Mouse (Mus musculus) left cerebral cortex, adult 11 months (tissue): ENCODE measurements at regions not wholly inside any gene's neighbourhood (a gene's known extent, or its start where the extent isn't known, plus 50 kb on each side); places are given as distances from the start of the nearest gene placed in this dataset.

Experiments
- DNase-seq: peaks from one replicate; pipeline ENCODE4 v3.0.0; 2022; ENCODE audit warnings: low spot score

DNA sequence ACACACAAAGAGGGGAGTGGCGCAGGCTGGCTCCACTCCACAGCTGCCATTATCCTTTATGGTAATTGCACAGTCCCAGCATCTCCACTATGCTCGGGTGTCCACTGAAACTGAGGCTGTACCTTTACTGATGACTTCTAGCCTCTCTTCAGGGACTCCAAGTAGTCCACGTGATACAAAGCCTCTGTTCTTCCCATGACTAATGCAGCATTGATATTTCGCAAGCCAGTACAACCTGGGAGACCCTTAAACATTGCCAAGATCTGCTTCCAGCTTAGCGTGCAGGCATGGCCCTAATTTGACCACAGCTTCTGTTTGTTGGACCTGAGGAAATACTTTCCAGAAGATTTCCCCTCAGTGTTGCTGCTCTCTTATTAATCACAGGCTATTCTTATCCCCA lies 215.8 kb downstream of the Galc start:
- DNase-seq, result no peak

DNA sequence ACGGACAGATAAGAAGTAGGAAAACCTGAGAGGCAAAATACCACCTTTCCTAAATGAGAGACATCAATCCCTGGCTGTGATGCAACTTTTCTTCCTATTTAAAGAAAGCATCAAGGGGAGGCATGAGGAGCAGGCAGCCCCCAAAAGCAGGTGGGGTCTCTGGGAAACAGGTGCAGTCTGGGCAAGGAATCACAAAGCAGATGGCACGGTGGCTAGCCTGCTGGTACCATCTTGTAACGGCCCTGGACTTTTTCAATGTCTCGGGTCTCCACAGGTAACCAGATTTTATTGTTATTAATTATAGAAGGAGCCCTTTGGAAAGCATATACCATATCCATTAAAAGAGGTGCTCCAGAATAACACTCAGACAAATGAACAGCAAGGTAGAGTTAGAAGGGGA lies 219.6 kb downstream of the Galc start:
- no peak for DNase-seq

DNA sequence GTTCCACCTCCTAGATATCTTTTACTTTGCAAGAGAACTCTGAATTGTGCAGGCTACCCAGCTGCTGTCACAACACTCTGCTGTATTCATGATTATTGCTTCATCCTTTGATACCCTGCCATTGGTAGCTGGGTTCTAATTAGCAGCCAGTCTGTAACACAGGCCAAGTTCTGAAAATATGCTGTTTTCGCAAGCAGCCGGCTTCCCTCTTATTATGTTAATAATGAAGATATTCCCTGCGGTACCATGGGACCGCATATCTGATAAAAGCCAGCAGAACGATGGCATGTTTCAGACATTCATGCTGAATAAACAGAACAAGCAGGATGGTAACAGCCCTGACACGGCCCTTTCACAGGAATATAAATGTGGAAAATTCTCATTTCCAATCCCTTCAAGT lies 235.6 kb downstream of the Galc start:
- DNase-seq, result no peak

DNA sequence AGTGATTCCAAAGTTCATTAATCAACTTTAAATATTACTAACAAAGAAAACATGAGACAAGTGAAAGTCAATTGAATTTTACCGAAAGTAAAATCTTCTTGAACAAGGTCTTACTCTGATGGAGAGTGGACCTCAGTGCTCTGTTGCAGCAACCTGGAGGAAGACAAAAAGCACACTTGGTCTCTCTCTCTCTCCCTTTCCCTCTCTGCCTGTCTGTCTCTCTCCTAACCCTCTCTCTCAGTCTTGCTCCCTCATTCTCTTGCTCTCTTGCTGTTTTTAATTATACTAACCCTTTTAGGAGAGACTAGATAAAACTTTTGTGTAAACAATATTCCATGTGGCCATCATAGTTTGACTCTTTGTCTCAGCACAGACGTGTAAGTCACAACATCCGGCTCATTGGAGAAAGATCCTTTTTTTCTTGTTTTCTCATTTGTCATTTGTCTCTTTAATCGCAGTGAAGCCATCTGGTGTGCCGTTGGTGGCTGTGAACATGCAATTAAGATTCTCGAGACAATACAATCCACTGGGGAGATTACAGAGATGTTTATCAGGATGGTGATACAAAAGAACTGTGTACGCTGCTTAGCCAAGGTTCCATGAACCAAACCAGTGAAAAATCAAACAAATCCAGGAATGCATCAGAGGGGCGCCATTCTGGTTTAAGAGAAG lies 244.5 kb downstream of the Galc start:
- DNase-seq, result no peak

DNA sequence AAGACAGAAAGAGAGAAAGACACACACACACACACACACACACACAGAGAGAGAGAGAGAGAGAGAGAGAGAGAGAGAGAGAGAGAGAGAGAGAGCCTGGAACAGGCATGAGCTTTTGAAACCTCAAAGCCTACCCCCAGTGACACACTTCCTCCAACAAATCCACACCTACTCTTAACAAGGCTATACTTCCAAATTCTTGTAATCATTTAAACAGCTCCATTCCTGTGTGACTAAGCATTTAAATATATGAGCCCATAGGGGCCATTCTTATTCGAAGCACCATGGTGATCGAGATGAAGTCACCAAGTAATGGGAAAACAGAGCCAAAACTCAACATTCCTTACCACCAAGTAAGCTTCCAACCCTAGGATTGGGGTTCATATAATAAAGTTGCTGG lies 250.1 kb downstream of the Galc start:
- no peak for DNase-seq

DNA sequence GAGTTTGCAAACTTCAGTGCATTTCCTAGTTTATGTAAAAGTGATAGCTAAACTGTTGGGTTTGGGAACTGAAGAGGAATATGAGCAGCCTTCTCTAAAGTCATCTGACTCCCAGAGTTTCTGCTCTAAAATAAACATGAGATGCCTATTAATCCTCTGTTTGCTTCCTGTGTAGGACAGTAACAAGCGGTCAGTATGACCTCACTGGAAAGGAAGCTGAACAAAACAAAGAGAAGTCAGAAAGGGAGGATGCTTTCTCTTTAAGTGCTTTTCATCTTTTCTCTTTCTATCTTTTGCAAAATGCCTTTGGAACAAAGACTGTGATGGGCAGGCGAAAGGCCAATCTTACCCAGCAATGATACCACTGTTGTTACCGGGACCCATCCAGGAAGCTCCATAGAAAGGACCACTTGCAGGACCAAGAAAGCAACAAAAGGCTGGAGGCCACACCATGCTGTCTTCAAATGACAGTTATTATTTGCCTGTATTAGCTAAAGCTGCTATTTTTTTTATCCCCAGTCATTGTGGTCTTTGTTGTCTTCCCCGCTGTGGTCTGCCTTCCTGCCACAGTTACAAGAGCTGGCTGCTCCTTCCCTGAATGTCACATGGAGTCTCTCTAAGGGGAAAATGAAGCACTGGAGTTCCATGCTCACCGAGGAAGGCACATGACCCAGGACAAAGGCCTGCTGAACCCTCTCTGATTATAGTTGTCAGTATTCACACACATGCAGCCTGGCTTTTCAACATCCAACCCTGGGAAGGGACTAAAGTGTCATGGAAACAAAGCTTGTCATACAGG lies 253.4 kb downstream of the Galc start:
- no peak for DNase-seq

DNA sequence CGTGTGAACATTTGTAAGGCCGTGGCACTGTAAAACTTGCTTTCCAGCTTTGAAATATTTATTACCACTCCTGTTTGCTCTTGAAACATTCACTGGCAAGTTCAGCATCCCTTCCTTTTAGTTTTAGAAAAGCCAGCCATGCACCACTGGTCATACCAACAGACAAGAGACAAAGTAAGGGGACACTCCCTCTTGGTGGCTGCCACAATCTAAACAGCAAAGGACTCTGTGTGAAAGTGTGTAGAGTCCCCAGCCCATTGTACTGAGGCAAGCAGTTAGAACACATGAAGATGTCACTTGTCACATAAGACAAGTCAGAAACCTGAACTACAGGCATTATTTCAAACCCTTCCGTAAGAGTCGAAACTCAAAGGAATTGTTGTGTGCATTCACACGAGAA lies 257.0 kb downstream of the Galc start:
- no peak for DNase-seq

DNA sequence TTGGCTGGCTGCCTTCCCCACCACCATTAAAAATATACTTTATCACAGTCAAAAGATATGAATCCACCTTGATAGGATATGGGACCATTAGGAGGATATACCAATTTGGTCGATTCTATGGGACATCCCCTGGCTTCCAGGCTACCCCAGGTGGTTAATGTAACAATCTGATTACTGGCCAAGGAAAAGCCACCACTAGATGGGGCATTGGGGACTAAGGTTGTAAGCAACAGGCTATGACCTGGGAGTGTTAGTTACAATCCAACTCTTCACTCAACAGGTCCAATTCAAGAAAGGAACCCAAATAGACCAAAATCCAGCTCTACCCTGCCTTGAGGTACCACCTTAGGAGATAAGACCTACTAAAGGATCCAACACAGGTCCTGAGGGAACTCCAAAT lies 264.4 kb downstream of the Galc start:
- no peak for DNase-seq

DNA sequence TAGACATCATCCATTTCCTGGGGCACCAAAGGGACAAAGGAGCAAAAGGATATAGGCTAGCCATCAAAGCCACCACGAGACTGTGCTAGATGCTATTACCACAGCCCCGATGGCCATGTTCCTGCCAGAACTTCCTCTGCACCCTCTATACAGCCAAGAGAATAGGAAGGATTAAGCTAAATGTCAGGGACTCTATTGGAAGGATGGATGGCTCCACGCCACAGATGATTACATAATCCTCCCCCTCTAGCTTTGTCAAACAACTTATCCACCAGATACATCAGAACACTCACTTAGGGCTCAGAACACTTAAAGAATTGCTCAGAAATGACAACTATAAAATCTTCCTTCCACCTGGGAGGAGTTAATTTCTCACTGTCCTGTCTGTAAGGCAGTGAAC lies 265.3 kb downstream of the Galc start:
- DNase-seq, result no peak

DNA sequence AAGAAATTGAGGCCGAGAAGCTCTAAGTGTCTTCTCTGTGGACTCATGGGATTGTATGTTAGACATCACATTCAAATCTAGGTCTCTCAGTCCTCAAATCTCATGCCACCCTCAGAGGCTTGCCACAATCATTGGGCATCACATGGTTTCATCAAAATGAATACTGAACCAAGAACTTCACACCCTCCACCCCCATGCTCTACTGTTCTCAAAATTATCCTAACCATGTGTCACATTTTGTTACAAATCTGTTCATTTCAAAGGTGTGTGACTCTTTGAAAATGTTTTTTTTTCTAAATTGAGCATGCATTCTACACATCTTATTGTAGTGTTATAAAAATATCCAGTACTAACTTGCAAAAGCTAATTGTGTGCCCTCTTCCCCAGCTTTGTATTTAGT lies 275.9 kb downstream of the Galc start:
- peak; percentile 17 for DNase-seq

DNA sequence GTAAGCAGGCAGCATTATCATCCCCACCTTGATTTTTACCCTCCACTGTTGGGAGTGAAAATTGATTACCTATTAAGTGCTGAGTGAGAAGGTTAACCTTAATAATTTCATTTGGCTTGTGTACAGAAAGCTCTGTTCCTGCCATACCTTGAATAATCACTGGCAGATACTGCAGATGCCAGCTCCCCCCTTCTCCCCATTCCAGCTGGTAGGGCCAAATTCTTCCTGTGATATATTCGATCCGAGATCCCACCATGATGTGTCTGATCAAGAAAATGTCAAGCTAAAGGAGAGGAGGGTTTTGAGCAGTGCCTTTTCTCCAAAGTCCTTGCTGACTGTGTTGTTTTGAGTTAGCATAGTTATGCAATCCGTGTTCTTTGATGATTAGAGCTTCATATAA lies 280.6 kb downstream of the Galc start:
- no peak for DNase-seq

DNA sequence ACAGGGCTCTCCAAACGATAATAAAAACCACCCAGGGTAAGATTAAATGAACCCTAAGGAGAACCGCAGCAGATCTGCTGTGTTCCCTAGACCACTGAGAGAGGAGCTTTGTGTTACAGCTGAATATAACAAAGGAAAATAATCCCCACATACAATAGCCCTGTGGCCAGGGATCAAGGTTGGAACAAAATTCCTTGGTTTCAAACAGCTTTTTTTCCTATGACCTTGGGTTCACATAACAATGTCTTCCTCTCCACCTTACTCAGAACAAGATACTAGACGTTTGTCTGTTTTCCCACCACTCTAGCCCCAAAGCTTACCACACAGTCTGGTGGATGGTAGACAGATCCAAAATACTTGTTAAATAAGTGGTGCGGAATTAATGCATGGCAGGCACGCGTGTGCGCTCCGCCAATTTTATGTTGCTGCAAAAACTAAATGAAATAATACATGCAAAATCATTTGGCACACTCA lies 281.0 kb downstream of the Galc start:
- no peak for DNase-seq

DNA sequence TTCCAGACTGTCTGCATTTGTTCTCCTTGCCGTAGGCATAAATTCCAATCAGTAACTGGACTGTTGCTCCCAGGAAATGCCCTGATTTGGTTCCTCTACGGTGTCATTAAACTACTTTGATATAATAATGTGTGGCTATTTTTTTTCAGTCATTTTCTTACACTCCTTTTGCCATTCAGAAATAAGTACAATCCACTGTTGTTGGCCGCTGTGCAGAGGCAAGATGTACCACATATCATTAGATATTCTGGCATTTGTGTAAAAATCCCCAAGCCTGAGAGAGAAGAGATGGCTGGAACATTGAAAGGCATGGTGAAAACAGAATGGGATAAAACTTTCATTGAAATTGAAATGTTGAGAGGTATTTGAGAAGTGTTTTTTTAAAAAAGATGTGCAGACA lies 281.6 kb downstream of the Galc start:
- DNase-seq, result no peak

DNA sequence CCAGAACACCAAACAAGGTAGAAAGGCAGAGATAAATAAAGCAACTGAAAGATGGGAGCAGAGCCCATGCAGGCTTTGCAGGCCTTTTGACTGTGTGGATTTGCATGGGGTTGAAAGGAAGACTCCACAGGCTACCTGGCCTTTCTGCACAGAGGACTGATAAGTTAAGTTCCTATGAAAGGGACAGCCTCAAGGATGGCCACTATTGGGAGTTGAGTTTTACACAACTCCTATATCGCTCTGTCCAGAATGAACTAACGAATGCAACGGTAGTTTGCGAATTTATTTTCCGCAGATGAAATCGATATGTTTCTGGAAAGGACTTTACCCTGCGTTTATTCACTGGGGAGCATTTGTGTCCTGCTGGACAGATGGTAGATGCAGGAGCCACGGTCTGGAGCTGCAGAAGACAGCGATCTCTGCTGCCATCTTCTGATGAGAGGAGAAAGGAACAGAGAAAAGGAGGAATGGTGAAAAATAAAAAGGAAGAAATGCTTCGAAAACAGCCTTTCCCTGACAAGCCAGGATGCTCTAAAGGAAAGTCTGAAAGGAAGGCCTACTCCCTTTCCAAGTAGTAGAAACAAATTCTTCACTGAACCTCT lies 285.2 kb downstream of the Galc start:
- peak; percentile 23 for DNase-seq

DNA sequence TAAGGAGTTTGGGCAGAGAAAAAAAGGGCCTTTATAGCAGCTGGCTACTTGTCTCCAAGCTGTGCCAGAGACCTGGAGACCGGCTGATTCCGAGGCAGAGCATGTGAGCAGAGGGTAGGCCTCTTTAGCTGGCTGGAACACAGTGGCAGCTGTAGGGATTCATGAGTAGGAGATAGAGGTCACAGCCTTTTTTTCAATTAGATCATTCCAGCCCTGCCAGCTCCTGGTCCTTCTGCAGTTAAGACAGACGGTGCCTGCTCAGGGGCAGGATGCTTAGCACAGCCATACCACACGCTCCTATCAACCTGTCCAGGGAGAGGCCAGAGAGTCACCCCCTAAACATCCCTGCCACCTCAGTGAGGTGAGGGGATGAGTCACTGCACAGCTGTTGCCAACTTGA lies 302.1 kb downstream of the Galc start:
- DNase-seq, result no peak

DNA sequence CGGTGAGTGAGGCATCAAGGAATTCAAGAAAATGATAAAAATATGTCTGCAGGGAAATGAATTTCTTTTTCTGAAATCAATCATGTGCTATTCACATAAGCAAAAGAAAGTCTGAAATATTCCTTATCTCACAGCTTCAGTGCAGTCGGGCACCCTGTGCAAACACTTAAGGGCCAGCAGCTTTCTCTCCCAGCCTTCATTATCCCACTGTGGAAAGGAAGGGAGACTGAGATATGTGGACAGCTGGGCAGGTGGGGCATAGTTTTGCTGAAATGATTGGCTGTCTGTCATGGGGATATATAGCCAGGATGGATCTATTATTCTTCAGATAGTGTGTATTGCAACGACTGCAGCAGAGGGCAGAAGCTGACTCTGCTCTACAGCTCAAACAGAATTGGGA lies 305.9 kb downstream of the Galc start:
- DNase-seq, result no peak

DNA sequence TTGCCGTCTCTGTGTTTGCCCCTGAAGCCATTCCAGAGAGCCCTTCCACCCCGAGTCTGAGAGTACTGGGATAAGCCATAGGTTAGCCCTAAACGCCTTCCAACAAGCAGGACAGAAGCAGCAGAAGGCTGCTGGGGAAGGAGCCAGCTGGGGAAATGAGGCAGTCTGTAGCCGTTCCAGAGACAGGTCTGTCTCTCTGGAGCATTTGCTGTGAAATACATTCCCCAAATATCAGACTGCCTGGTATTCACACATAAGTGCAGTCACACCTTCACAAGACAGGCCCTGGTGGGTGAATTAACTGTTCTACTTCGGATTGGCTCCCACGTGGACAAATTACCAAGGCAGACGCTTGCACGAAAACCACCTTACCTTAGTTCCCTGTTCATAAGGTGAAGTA lies 307.1 kb downstream of the Galc start:
- no peak for DNase-seq

DNA sequence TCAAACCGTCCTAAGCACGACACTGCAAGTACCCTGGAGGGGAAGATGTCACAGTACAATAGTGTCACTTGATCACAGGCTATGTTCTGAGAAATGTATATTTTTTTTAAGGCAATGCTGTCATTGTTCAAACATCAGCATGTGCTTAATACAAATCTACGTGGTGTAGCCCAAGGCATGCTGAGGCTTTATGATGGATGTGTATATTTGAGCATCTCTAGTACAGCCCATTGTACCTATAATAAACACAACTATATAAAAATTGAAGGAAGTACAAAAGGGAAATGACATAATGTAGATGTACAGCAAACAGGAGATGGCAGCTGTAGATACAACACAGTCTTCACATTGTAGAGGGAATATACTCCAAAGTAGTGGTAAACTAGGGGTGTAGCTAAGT lies 309.2 kb downstream of the Galc start:
- no peak for DNase-seq

DNA sequence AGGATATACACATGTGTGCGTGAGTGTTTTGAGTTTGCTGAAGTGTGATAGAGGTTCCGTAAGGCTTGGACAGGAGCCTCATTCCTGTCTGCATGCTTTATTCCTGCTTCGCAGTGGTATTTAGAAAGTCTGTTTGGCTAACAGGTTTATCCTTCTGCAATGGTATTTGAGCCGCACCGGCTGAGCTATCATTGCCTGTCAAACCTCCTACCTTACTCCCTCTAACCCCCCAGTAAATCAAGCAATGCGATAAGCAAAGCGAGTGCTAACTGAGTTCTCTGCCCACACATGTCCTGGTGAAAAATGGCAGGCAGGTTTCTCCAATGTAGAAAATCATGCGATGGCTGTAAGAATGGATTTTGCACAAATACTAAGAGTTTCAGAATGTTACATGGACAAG lies 311.8 kb downstream of the Galc start:
- DNase-seq, result no peak

DNA sequence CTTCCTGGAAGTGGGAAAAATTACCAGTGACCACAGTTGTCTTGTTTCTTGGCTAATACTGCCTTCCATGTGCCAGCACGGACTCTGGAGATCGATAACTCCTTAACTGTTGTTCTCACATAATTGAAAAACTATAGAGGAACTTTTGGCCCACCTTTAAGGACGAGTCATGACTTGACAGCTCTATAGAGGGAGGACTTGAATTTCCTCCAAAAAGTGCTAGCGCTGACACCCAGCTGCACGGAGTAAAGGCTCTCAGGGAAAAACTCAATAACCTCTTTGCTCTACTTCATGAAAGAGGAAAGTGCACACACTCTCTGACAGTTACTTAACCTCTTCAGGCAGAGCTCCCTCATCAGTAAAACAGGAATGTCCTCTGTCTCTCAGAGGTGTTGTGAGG lies 320.9 kb downstream of the Galc start:
- no peak for DNase-seq

DNA sequence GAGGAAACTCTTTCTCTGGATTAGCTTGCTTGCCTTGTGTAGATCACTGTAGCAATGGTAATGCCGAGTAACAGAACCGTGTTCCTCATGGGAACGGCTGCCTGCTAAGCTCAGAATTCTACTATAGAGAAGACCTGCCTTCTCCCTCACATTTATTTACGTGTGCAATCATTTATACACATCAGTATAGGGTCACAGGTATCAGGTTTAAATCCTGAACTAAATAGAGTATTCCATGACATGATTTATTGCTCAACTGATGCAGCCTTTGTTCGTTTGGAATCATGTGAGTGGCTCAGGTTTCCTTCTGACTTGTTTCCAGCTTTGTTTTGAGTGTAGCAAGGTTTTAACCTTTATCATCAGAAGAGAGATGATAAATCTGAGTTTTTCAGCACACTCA lies 329.4 kb downstream of the Galc start:
- DNase-seq, result no peak

DNA sequence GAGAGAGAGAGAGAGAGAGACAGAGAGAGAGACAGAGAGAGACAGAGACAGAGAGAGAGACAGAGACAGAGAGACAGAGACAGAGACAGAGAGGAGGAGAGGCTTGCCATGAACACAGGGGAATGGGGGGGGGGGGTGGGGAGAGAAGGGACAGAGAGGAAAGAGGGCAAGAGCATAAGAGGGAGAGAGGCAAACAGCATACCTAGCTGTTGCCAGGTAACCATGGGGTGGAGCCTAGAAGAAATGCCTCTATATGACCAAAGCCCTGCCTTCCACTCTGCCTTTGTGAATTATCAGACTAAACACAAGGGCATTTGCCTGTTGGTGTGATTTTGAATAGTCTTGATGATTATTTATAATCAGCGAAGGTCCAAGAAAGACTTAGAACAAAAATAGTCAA lies 332.2 kb downstream of the Galc start:
- no peak for DNase-seq
